Mouse (Mus musculus) lung, adult 2 months (tissue): ENCODE measurements around the gene Rab5if.

Source experiments
- CTCF ChIP-seq: fragments of 200-500 bp; IDR thresholded peaks from 2 replicates; pipeline ENCODE4 v1.5.1; 2011; ENCODE audit warnings: mild to moderate bottlenecking, low read length, control low read depth; ENCODE audit not compliant: insufficient read depth
- POLR2A ChIP-seq: fragments of 200-500 bp; IDR thresholded peaks from 2 replicates; pipeline ENCODE4 v1.6.1; 2011; ENCODE audit warnings: low read depth, mild to moderate bottlenecking, control low read depth, low read length, borderline replicate concordance; ENCODE audit errors: extremely low read depth

GRCm38 (mm10) chr2:156919796-156920195 lies 56.9 kb downstream of the Rab5if start:
- TF ChIP-seq POLR2A, result no peak
- TF ChIP-seq CTCF, result no peak
